In the genomic region with DNA sequence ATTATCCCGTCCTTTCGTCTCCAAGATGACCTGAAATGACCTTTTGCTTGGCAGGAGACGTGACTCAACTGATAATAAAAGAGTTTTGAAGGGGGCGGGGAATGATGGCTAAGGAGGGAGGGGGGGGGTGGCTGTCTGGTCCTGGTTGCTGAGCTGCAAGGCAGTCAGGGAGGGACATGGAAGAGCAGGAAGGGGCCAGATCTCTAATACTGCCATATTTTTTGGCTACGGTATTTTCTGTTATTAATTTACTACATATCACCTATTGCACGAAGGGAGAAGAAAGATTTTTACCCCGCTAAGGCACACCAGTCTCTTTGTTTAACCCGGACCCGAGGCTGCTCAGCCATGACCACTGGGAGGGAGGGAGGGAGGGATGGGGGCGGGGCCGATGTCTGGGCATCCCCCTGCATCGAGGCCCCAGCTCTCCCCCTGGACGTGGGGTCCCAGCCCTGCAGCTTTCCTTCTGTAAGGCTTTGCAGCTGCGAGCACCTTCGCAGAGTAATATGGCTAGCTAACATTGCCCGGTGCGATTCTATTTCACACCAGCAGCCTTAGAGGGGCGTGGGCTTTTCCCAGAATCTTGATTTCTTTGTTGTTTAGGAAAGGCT, we compare ENCODE assay signal across 8 mouse cellular contexts.
A peak's percentile ranks its signal among the peaks of the same experiment; 100 is the strongest.
DNase-seq lines count a peak whose midpoint lies in the region; ATAC-seq and TF ChIP-seq lines count a peak whose summit lies in the region.

No protein-coding gene starts in this region.

- peak overlapping the region; percentile 71 for H3K4me2 ChIP-seq in intestine, embryonic 15.5 days (replicated peaks)
- H3K4me2 ChIP-seq in midbrain, postnatal 0 days (ENCODE audit: low read depth, low read length, poor library complexity, severe bottlenecking), result peak overlapping the region; percentile 48

- H3K4me1 ChIP-seq in intestine, embryonic 15.5 days (replicated peaks), result 0 out of 2 replicates have a peak, but pooled peaks cover 8% of the 10 kb centered on the region
- H3K4me1 ChIP-seq in midbrain, postnatal 0 days (ENCODE audit: insufficient read depth, low read length), result peaks cover 3% of the 10 kb centered on the region; the same call in 1 of the 2 replicates

- H3K27me3 ChIP-seq in intestine, embryonic 15.5 days (replicated peaks), result no peaks in the 10 kb centered on the region
- no peaks in the 10 kb centered on the region for H3K27me3 ChIP-seq in midbrain, postnatal 0 days (ENCODE audit: insufficient read depth, low read length)

- H3K36me3 ChIP-seq in intestine, embryonic 15.5 days, result no peaks in the 10 kb centered on the region
- no peaks in the 10 kb centered on the region for H3K36me3 ChIP-seq in midbrain, postnatal 0 days (ENCODE audit: insufficient read depth, low read length)

- TF ChIP-seq CTCF in midbrain, postnatal 0 days (IDR thresholded peaks at IDR 0.05), result peak; percentile 42

- H3K9me3 ChIP-seq in intestine, embryonic 15.5 days, result no peaks in the 10 kb centered on the region
- H3K9me3 ChIP-seq in midbrain, postnatal 0 days (ENCODE audit: low read length), result no peaks in the 10 kb centered on the region

- H3K27ac ChIP-seq in intestine, embryonic 15.5 days, result no peak overlapping the region
- peak overlapping the region; percentile 89 for H3K27ac ChIP-seq in midbrain, postnatal 0 days (ENCODE audit: low read depth, low read length)

- peak overlapping the region; percentile 38; the same call in 1 of the 2 replicates for H3K9ac ChIP-seq in intestine, embryonic 15.5 days
- peak overlapping the region; percentile 61 for H3K9ac ChIP-seq in midbrain, postnatal 0 days (replicated peaks; ENCODE audit: low read length, poor library complexity, severe bottlenecking)

- peak; percentile 13 for DNase-seq in adrenal gland, postnatal 14 days
- no peak for DNase-seq in adrenal gland, postnatal 4 days (ENCODE audit: low spot score in 2 of 2)
- DNase-seq in testis, postnatal 10 days (ENCODE audit: low spot score), result peak; percentile 70
- no peak for DNase-seq in testis, postnatal 14 days (ENCODE audit: low spot score)
- DNase-seq in midbrain, postnatal 0 days (ENCODE audit: low spot score), result peak; percentile 81
- no peak for DNase-seq in thymus, postnatal 25 days
- no peak for DNase-seq in cerebellum, postnatal 36 days

- H3K4me3 ChIP-seq in intestine, embryonic 15.5 days (replicated peaks), result peak overlapping the region; percentile 36
- peak overlapping the region; percentile 36 for H3K4me3 ChIP-seq in midbrain, postnatal 0 days (ENCODE audit: low read depth, low read length)

- peak; percentile 86 for ATAC-seq in intestine, embryonic 15.5 days
- peak; percentile 93 for ATAC-seq in midbrain, postnatal 0 days (ENCODE audit: low FRiP score)

- under 1% methylated on average over 18 of the region's 18 CpGs for WGBS in intestine, embryonic 15.5 days
- WGBS in midbrain, postnatal 0 days, result under 1% methylated on average over 18 of the region's 18 CpGs

Comparison
In these comparisons a context has a peak if more than half of its experiments do, and no peak if none do; other contexts are left out.
1. DNase-seq: peak in adrenal gland, postnatal 14 days (single experiment), testis, postnatal 10 days (single experiment) and midbrain, postnatal 0 days (single experiment); none in adrenal gland, postnatal 4 days (0 of 2), testis, postnatal 14 days (single experiment), thymus, postnatal 25 days (single experiment) and cerebellum, postnatal 36 days (0 of 2).